Mouse (Mus musculus) forebrain, embryonic 11.5 days (tissue): ENCODE results near the gene Trmt10a. TPM values are rescaled to one million over a fixed set of nuclear protein-coding genes. Genes with fewer than 3 reads are reported as not detected.
"Not testable (repeated sequence)": the region's sequence is repeated elsewhere in the genome, so short reads cannot be mapped to it uniquely, and the experiment has no call there.

ENCODE experiments used
- ATAC-seq: fragments of 200-750 bp; cut with Nextera tagmentation; replicated peaks from 2 replicates; pipeline ENCODE4 v1.8.0; 2017; ENCODE audit warnings: moderate TSS enrichment; ENCODE audit not compliant: low FRiP score
- DNase-seq: peaks from one replicate; pipeline ENCODE4 v3.0.0-alpha.2; 2017; ENCODE audit warnings: low spot score
- H3K27ac ChIP-seq: fragments of 300-500 bp; sonication (generic); 2 replicates; pipeline ENCODE4 v1.5.1; 2014; ENCODE audit warnings: low read depth, low read length
- H3K27me3 ChIP-seq: fragments of 300-500 bp; sonication (generic); 2 replicates; pipeline ENCODE4 v1.6.1; 2014; ENCODE audit warnings: mild to moderate bottlenecking, low read length, mixed read lengths; ENCODE audit not compliant: control insufficient read depth, insufficient read depth
- H3K36me3 ChIP-seq: fragments of 300-500 bp; sonication (generic); 2 replicates; pipeline ENCODE4 v1.6.1; 2014; ENCODE audit warnings: mild to moderate bottlenecking, low read length, moderate library complexity, mixed read lengths; ENCODE audit not compliant: control insufficient read depth, insufficient read depth
- H3K4me1 ChIP-seq: fragments of 300-500 bp; sonication (generic); replicated peaks from 2 replicates; pipeline ENCODE4 v1.6.1; 2014; ENCODE audit warnings: low read length, mixed read lengths; ENCODE audit not compliant: control insufficient read depth, insufficient read depth
- H3K4me2 ChIP-seq: fragments of 300-500 bp; sonication (generic); 2 replicates; pipeline ENCODE4 v1.6.1; 2014; ENCODE audit warnings: low read depth, mild to moderate bottlenecking, low read length, moderate library complexity, mixed read lengths; ENCODE audit not compliant: severe bottlenecking
- H3K4me3 ChIP-seq: fragments of 300-500 bp; sonication (generic); 2 replicates; pipeline ENCODE4 v1.5.1; 2014; ENCODE audit warnings: low read depth, low read length
- H3K9ac ChIP-seq: fragments of 300-500 bp; sonication (generic); 2 replicates; pipeline ENCODE4 v1.6.1; 2014; ENCODE audit warnings: low read length
- H3K9me3 ChIP-seq: fragments of 300-500 bp; sonication (generic); 2 replicates; pipeline ENCODE4 v1.6.1; 2016; ENCODE audit warnings: low read length, mixed read lengths; ENCODE audit not compliant: control insufficient read depth
- WGBS: fragments of 180-500 bp; shearing (Covaris S2); extraction: QIAGEN DNeasy Blood & Tissue Kit; methylation state at CpG from one replicate; pipeline ENCODE4 v1.1.7; 2014; 5-methylcytosine and 5-hydroxymethylcytosine counted together
- polyA plus RNA-seq: library from polyadenylated mRNA; unstranded; fragments of >200 nt; fragmentation: Nextera tagmentation; extraction: Ambion mirVana; gene quantifications from 2 replicates; pipeline ENCODE4 v1.2.1, GENCODE M21; 2014

The Trmt10a gene
- polyA plus RNA-seq, 1 experiment from 2014 or later = 15.1 TPM

DNA sequence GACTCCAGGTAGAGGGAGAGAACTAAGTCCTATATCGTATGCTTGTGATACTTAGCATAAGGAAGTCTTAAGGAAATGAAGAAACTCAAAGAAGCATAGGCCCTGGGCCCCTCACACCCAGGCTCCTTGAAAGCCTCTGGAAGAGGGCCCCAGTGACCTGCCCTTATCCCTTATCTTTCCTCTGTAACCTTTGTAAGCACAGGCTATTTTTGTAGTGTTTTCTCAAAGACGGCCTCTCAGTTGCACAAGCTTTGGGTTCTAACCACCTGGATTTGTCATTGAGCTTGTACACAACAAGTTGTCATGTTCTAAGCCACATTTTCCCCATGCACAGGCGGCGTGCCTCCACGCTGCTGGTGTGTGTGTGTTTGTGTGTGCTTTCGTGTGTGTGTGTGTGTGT is 14.1 kb upstream of the Trmt10a start:
- Histone ChIP-seq H3K27me3 (no peaks in the 10 kb centered on the region), H3K4me3 (no peak overlapping the region), H3K9me3 (no peaks in the 10 kb centered on the region), H3K27ac (no peak overlapping the region), H3K4me2 (no peak overlapping the region), H3K4me1 (no peaks in the 10 kb centered on the region; the same call in 1 of the 2 replicates), H3K36me3 (no peaks in the 10 kb centered on the region), H3K9ac (no peak overlapping the region)
- no peak for ATAC-seq
- no peak for DNase-seq
- WGBS = 95% methylated on average over 6 of the region's 6 CpGs

DNA sequence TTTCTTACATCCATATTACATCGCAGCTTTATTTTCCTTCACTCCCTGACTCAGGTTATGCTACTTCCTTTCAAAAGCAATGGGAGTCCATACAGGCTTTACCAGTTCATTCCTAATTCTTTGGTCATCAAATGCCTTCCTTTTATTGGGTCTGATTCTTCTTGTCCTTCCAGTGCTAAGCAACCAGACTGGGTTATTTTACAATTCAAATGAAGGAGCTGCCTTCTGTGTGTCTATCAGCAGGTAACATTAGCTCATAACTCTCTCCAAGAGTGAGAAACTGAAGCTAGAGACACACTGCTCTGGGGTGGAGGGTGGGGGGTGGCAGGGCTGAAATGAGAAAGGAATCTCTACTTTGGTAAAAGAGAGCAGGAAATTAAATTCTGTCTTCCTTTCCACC is 12.6 kb upstream of the Trmt10a start:
- DNase-seq (no peak), ATAC-seq (peak; percentile 46; the same call in 1 of the 2 replicates)
- no peak overlapping the region for H3K4me3 ChIP-seq
- H3K27ac ChIP-seq = no peak overlapping the region
- no peak overlapping the region for H3K9ac ChIP-seq
- no peaks in the 10 kb centered on the region for H3K36me3 ChIP-seq
- no peaks in the 10 kb centered on the region for H3K9me3 ChIP-seq
- WGBS = 47% methylated on average over 1 of the region's 1 CpGs
- no peaks in the 10 kb centered on the region for H3K27me3 ChIP-seq
- H3K4me1 ChIP-seq = no peaks in the 10 kb centered on the region; the same call in 1 of the 2 replicates
- no peak overlapping the region for H3K4me2 ChIP-seq

DNA sequence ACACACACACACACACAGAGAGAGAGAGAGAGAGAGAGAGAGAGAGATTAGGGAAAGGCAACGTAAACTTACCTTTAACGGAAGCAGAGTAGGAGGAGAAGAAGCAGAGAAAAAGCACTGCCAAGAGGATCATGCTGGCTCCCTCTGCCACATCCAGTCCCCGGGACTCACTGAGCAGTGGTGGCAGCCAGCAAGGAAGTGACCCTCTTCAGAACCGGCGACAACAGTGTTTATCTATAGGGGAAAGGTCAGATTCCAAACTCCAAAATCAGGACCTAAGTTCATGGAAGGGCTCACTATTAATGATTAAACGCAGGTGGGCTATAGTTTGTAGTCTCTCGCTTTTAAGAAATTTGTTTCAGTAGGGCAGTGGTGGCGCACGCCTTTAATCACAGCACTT is 12.1 kb upstream of the Trmt10a start:
- H3K4me2 ChIP-seq = no peak overlapping the region
- no peak for ATAC-seq
- H3K4me3 ChIP-seq = no peak overlapping the region
- no peaks in the 10 kb centered on the region; the same call in 1 of the 2 replicates for H3K4me1 ChIP-seq
- DNase-seq = no peak
- no peak overlapping the region for H3K27ac ChIP-seq
- H3K27me3 ChIP-seq = no peaks in the 10 kb centered on the region
- no peak overlapping the region for H3K9ac ChIP-seq
- no peaks in the 10 kb centered on the region for H3K9me3 ChIP-seq
- H3K36me3 ChIP-seq = no peaks in the 10 kb centered on the region
- 55% methylated on average over 9 of the region's 9 CpGs for WGBS

DNA sequence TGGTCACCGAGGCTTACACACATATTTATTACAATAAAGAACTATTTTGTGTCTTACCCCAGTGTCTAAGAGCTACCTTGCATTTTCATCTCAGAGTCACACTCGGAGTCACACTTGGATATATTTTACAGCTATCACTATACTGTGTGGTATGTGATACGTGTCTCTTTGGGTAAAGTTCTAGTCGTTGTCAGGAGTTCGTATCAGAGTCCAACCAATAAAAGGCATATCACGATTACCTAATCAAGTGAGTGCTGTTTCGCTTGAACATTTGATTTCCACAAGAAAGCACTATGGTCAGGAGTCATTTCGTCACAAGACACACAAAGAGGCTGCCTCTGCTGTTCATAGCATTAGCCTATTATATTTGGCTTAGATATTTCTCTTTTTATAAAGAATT is 9.8 kb upstream of the Trmt10a start:
- H3K9ac ChIP-seq = no peak overlapping the region
- WGBS = 88% methylated on average over 8 of the region's 8 CpGs
- no peak overlapping the region for H3K4me2 ChIP-seq
- no peak overlapping the region for H3K27ac ChIP-seq
- no peak overlapping the region for H3K4me3 ChIP-seq
- DNase-seq (no peak), ATAC-seq (no peak)
- H3K27me3 ChIP-seq = no peaks in the 10 kb centered on the region
- no peaks in the 10 kb centered on the region for H3K9me3 ChIP-seq
- no peaks in the 10 kb centered on the region; the same call in 1 of the 2 replicates for H3K4me1 ChIP-seq
- H3K36me3 ChIP-seq = no peaks in the 10 kb centered on the region

DNA sequence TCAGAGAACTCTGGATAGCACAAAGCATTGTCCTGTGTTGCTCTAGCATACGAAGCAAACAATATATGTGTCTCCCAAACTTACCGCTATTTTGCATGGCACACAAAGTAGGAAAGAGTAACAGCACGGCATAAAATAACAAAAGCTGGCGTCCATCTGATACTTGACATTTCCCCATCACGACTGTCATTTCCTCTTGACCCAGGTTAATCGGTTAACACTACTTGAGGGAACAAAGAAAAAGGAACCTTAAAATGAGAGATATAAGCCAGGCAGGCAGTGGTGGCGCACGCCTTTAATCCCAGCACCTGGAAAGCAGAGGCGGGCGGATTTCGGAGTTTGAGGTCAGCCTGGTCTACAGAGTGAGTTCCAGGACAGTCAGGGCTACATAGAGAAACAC is 9.3 kb upstream of the Trmt10a start:
- Histone ChIP-seq H3K27ac (no peak overlapping the region), H3K9ac (no peak overlapping the region), H3K4me2 (no peak overlapping the region), H3K4me1 (no peaks in the 10 kb centered on the region; the same call in 1 of the 2 replicates), H3K4me3 (no peak overlapping the region), H3K27me3 (no peaks in the 10 kb centered on the region), H3K9me3 (no peaks in the 10 kb centered on the region), H3K36me3 (no peaks in the 10 kb centered on the region)
- 89% methylated on average over 11 of the region's 11 CpGs for WGBS
- ATAC-seq (no peak), DNase-seq (no peak)

DNA sequence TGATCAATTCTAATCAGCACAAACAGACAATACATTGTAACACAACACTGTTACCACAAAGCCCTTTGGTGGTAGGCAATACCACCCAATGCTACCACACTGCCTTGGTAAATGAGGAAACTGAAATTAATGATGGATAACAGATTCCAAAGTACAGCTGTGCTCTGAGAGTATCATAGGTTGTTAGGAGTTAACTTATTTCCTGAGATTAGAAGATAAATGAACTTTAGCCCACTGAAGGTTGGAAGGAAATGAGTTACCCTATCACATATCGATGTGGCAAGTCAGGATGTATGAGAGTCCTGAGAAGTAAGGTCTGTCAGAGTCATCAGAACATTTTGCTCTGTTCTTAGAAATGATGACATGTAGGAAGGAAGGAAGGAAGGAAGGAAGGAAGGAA is 8.7 kb upstream of the Trmt10a start:
- DNase-seq (no peak), ATAC-seq (no peak)
- no peaks in the 10 kb centered on the region; the same call in 1 of the 2 replicates for H3K4me1 ChIP-seq
- no peak overlapping the region for H3K9ac ChIP-seq
- H3K4me3 ChIP-seq = no peak overlapping the region
- H3K36me3 ChIP-seq = no peaks in the 10 kb centered on the region
- no peak overlapping the region for H3K27ac ChIP-seq
- no peaks in the 10 kb centered on the region for H3K9me3 ChIP-seq
- 89% methylated on average over 1 of the region's 1 CpGs for WGBS
- no peak overlapping the region for H3K4me2 ChIP-seq
- no peaks in the 10 kb centered on the region for H3K27me3 ChIP-seq

DNA sequence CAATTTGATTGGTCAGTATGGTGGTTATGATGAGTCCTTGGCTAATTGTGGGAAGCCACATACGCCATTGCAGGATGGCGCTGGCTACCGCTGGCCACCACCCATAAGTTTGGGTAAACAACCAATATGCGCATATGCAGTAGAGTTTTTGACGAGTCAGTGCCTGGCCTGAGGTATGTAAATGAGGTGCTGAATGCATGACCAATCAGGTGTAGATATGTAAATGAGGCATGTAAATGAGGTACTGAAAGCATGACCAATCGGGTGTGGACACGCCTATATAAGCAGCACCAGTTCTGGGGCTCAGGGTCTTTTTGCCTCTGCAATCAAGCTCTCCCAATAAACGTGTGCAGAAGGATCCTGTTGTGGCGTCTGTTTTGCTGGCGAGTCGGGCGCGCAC is 5.1 kb upstream of the Trmt10a start:
- H3K4me2 ChIP-seq, H3K4me1 ChIP-seq, H3K27ac ChIP-seq, ATAC-seq, DNase-seq, H3K9me3 ChIP-seq, H3K4me3 ChIP-seq, H3K27me3 ChIP-seq, H3K36me3 ChIP-seq, H3K9ac ChIP-seq: not testable (repeated sequence)
- 94% methylated on average over 13 of the region's 13 CpGs for WGBS

DNA sequence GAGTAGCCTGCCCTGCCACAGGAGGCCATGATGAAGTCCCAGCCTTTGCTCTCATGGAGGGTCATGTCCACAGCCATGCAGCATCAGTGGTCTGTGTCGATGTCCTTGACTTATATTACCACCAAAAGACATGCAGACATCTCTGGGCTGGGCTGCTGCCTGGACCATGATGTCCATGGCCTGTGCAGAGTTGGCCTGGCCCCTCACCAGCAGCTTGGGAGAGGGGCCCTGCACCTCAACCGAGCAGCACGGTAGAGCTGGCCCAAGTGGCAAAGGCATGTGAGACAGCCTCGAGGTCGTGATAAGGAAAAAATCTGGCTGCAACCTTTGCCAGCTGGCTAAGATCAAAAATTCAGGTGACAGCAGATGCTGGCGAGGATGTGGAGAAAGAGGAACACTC is 3.6 kb upstream of the Trmt10a start:
- Histone ChIP-seq H3K4me1 (no peaks in the 10 kb centered on the region), H3K36me3 (no peaks in the 10 kb centered on the region), H3K4me2 (no peak overlapping the region), H3K27me3 (no peaks in the 10 kb centered on the region), H3K9ac (no peak overlapping the region), H3K9me3 (no peaks in the 10 kb centered on the region), H3K4me3 (no peak overlapping the region), H3K27ac (no peak overlapping the region)
- DNase-seq = no peak
- ATAC-seq = no peak
- WGBS = 95% methylated on average over 6 of the region's 6 CpGs

DNA sequence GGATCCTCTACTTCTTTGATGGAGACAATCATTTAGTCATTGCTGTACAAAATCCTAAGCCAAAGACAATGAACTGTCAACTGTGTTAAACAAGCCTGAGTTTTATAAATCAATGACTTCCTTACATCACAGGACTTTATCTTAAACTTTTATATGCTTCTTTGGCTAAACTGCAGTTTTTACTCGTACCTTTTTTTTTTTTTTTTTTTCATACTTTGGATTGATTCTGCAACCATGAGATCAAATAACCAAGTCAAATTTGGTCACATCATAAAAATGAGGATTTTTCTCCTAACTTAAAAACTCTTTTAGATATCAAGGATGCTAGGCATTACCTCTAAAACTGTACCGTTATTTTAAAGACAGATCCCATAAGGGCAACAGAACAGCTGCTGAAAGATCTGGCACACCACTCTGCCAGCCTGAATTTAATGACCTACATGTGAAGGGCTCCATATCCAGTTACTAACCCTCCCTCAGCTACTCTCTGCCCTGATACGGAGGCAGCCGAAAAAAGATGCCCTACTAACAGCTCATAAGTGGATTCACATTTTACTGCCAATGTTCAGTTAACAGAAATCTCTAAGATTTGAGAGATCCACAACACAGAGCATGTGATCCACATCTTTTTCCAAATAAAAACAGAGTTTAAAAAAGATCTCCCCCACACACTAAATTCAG is 1.1 kb upstream of the Trmt10a start:
- 0 out of 2 replicates have a peak overlapping the region, but pooled peaks have one; percentile 14 for H3K4me3 ChIP-seq
- ATAC-seq (no peak), DNase-seq (no peak)
- no peaks in the 10 kb centered on the region for H3K4me1 ChIP-seq
- no peak overlapping the region; the same call in 1 of the 2 replicates for H3K9ac ChIP-seq
- peak overlapping the region; percentile 32; the same call in 1 of the 2 replicates for H3K4me2 ChIP-seq
- no peaks in the 10 kb centered on the region for H3K27me3 ChIP-seq
- no peaks in the 10 kb centered on the region for H3K36me3 ChIP-seq
- H3K9me3 ChIP-seq = no peaks in the 10 kb centered on the region
- WGBS = 77% methylated on average over 4 of the region's 4 CpGs
- no peak overlapping the region for H3K27ac ChIP-seq
